Mouse (Mus musculus): ENCODE measurements around the gene E130308A19Rik. TPM values are rescaled to one million over a fixed set of nuclear protein-coding genes. Genes with fewer than 3 reads are reported as not detected.
A peak's percentile ranks its signal among the peaks of the same experiment; 100 is the strongest.
"Not testable (repeated sequence)": the region's sequence is repeated elsewhere in the genome, so short reads cannot be mapped to it uniquely, and the experiment has no call there.

Gene E130308A19Rik
- polyA plus RNA-seq, 1 experiment from 2014 or later, result 35.2 TPM

DNA sequence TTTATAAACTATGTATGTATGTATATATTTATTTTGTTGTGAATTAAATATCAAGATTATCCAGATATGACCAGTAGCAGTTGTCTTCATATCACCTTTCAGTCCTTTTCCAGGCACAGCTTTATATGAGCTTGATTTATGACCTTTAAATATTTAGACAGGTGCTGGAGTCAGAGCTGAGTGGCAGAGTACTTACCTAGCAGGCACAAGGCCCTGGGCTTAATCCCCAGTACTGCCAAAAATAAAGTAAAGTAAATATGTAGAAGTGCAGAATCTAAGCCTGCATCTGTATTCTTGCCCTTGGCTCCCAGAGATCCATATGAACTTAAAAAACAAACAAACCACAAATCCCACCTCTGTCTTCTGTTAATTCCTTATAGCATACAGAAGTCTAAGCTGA lies 163.0 kb downstream of the E130308A19Rik start:
- Histone ChIP-seq H3K27me3 (no peaks in the 10 kb centered on the region), H3K9me3 (no peaks in the 10 kb centered on the region), H3K4me3 (replicated peaks) (no peak overlapping the region), H3K9ac (replicated peaks) (no peak overlapping the region), H3K27ac (no peak overlapping the region), H3K4me1 (replicated peaks) (no peaks in the 10 kb centered on the region), H3K36me3 (no peaks in the 10 kb centered on the region), H3K4me2 (no peak overlapping the region)
- no peak for ATAC-seq (ENCODE audit: insufficient number of reproducible peaks, insufficient read depth, low FRiP score, low TSS enrichment, low read depth)

DNA sequence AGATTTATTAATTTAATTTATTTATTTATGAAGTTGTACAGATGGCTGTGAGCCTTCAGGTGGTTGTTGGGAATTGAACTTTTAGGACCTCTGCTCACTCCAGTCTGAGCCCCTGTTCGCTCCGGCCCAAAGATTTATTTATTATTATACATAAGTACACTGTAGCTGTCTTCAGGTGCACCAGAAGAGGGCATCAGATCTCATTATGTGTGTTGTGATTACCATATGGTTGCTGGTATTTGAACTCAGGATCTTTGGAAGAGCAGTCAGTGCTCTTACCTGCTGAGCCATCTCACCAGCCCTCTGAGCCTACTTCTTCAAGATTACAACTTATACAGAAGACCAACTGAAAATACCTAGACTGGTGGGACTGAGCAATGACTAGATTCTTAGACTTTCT lies 167.6 kb downstream of the E130308A19Rik start:
- H3K4me3 ChIP-seq (replicated peaks); H3K9me3 ChIP-seq; H3K4me2 ChIP-seq; H3K4me1 ChIP-seq (replicated peaks); ATAC-seq (ENCODE audit: insufficient number of reproducible peaks, insufficient read depth, low FRiP score, low TSS enrichment, low read depth); H3K27me3 ChIP-seq; H3K36me3 ChIP-seq; H3K9ac ChIP-seq (replicated peaks); H3K27ac ChIP-seq: not testable (repeated sequence)
- 90% methylated on average over 2 of the region's 2 CpGs for WGBS

DNA sequence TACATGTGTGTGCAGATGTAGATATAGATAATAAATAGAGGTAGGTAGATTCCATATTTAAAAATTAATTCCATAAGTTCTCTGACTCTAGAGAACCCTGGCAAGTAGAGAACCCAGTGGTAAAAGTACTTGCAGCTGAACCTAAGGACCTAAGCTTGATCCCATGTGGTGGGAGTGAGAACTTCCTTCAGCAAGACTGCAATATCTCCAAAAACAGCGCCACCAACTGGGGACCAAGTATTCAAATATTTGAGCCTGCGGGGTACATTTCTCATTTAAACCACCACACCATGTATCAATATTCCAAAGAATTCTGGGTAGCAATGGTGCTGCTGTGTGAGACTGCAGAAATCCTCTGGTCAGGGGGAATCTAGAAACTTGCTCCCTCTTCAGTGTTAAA lies 168.1 kb downstream of the E130308A19Rik start:
- H3K27ac ChIP-seq, result no peak overlapping the region
- no peak overlapping the region for H3K4me2 ChIP-seq
- H3K36me3 ChIP-seq, result no peaks in the 10 kb centered on the region
- WGBS, result 71% methylated on average over 2 of the region's 2 CpGs
- no peak overlapping the region for H3K4me3 ChIP-seq (replicated peaks)
- no peaks in the 10 kb centered on the region for H3K27me3 ChIP-seq
- H3K4me1 ChIP-seq (replicated peaks), result no peaks in the 10 kb centered on the region
- H3K9ac ChIP-seq (replicated peaks), result no peak overlapping the region
- no peak for ATAC-seq (ENCODE audit: insufficient number of reproducible peaks, insufficient read depth, low FRiP score, low TSS enrichment, low read depth)
- H3K9me3 ChIP-seq, result no peaks in the 10 kb centered on the region

DNA sequence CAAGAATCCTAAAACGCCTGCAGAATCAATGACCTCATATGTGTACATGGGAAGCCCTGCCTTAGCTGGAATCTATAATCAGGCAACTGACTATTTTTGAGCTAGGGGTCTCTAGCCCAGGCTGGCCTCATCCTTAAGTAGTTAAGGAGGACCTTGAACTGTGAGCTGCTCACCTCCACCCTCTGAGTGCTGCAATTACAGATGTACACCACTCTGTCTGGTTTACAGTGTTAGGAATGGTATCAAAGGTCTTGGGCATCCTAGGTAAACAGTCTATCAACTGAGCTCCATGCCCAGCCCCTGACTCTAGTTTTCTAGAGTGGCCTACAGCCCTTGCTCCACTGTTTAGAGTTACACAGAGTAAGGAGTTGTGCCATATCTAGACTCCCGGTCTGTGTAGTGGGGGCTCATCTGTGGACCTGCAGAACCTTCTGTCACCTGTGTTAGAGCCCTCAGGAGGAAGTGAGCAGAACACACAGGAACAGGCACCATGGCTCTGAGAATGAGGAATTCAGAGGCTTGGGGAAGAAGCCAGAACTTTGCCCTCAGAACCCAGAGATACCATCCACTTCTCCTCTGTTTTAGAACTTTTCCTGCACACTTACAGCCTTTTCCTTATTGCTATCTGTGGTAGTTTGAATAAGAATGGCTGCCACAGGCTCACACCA lies 169.9 kb downstream of the E130308A19Rik start:
- Histone ChIP-seq H3K4me3 (replicated peaks) (no peak overlapping the region), H3K4me2 (no peak overlapping the region), H3K27me3 (no peaks in the 10 kb centered on the region), H3K4me1 (replicated peaks) (no peaks in the 10 kb centered on the region), H3K27ac (no peak overlapping the region), H3K9me3 (no peaks in the 10 kb centered on the region), H3K36me3 (no peaks in the 10 kb centered on the region), H3K9ac (replicated peaks) (no peak overlapping the region)
- 88% methylated on average over 2 of the region's 2 CpGs for WGBS
- no peak for ATAC-seq (ENCODE audit: insufficient number of reproducible peaks, insufficient read depth, low FRiP score, low TSS enrichment, low read depth)

DNA sequence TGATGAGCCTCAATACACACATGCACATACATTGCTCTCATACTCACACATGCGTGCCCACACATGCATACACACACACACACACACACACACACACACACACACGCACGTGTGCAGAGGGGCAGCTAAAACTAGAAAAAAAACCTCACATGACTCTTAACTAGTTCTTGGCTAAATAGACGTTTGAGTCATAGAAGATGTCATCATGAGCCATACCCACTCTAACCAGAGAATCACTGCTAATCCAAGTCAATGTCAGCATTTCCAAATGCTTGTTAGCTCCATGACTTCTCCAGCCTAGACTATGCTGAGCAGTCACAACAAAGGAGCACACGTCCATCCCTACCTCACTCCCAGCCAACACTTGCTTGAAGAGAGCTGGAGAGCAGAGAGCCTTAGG lies 174.2 kb downstream of the E130308A19Rik start:
- Histone ChIP-seq H3K4me2 (no peak overlapping the region), H3K9ac (replicated peaks) (no peak overlapping the region), H3K27me3 (no peaks in the 10 kb centered on the region), H3K4me3 (replicated peaks) (no peak overlapping the region), H3K4me1 (replicated peaks) (no peaks in the 10 kb centered on the region), H3K9me3 (no peaks in the 10 kb centered on the region), H3K36me3 (no peaks in the 10 kb centered on the region), H3K27ac (no peak overlapping the region)
- ATAC-seq (ENCODE audit: insufficient number of reproducible peaks, insufficient read depth, low FRiP score, low TSS enrichment, low read depth), result no peak
- WGBS, result 82% methylated on average over 5 of the region's 5 CpGs

DNA sequence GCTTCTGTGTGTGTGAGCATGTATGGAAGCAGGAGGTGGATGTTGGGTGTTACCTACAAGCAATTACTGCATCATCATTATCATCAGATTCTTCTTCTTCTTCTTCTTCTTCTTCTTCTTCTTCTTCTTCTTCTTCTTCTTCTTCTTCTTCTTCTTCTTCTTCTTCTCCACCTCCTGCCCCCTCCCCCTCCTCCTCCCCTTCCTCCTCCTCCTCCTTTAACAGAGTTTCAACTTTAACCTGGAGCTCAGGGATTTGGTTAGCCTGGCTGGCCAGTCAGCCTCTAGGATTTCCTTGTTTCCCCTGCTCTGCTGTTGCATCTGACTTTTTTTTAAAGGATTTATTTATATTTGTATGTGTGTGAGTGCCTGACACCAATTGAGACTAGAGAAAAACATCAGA lies 175.5 kb downstream of the E130308A19Rik start, which contains the start of gene Inip:
Gene Inip (minus strand): TSS at position 101 of the 400 bp plus-strand sequence.
- ATAC-seq (ENCODE audit: insufficient number of reproducible peaks, insufficient read depth, low FRiP score, low TSS enrichment, low read depth), result no peak
- Histone ChIP-seq H3K4me3 (replicated peaks) (no peak within 1 kb of the TSS), H3K9ac (replicated peaks) (no peak within 1 kb of the TSS), H3K4me1 (replicated peaks) (peaks cover under 1% of the 10 kb centered on the region; the same call in 1 of the 2 replicates), H3K36me3 (no peaks in the 10 kb centered on the region), H3K4me2 (no peak within 1 kb of the TSS), H3K9me3 (no peaks in the 10 kb centered on the region), H3K27ac (no peak within 1 kb of the TSS), H3K27me3 (no peaks in the 10 kb centered on the region)

DNA sequence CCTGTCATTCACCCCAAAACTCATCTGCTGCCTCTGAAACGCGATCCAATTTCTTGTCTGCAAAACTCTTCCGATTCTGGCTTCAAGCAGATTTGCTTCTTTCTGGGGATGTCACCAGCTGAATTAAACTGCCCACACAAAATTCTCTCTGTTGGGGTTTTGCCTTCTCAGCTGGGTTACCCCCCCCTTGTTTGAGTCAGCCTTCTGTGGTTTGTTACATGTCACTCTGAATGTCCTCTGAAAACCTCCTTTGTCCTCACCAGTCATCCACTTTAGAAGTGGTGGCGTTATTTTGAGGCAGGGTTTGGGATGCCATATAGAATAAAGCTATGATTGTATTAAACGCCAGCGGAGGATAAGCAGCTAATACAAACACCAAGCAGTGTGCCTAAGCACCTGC lies 176.1 kb downstream of the E130308A19Rik start:
- Histone ChIP-seq H3K36me3 (no peaks in the 10 kb centered on the region), H3K4me3 (replicated peaks) (no peak overlapping the region), H3K9me3 (no peaks in the 10 kb centered on the region), H3K27me3 (no peaks in the 10 kb centered on the region), H3K4me2 (no peak overlapping the region), H3K27ac (no peak overlapping the region), H3K4me1 (replicated peaks) (peaks cover 7% of the 10 kb centered on the region), H3K9ac (replicated peaks) (no peak overlapping the region)
- WGBS, result 86% methylated on average over 6 of the region's 6 CpGs
- ATAC-seq (ENCODE audit: insufficient number of reproducible peaks, insufficient read depth, low FRiP score, low TSS enrichment, low read depth), result no peak

DNA sequence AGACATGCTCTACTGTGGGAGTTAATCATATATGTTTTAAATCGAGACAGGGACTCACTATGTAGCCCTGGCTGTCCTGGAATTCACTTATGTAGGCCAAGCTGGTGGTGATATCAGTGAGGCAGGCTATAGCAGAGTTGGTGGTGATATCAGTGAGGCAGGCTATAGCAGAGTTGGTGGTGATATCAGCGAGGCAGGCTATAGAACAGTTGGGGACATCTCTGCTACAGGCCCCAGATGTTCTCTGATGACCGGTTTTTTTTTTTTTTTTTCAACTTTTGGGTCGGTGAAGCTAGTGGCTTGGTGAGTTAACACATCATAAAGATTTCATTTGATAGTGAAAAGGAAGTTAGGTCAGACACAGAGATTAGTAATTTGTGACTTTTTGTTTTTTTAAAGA lies 176.8 kb downstream of the E130308A19Rik start:
- no peak for ATAC-seq (ENCODE audit: insufficient number of reproducible peaks, insufficient read depth, low FRiP score, low TSS enrichment, low read depth)
- H3K36me3 ChIP-seq, result no peaks in the 10 kb centered on the region

DNA sequence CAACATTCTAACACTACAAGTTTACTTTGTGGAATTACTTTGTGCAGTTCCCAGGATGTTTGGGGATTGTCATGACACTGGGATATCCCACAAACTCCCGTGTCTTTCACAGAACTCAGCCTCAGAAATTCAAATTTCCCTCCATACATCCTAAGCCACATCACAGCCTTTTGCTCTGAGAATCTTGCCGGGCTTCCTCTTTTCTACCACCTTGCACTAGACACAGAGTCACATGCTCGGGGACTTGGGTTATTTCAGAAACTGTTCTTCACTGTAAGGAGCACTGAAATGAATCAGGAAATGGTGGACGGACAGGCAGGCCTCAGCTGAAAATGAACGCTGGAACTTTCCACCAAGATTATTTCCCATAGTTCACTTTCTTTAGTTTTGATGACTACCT lies 177.3 kb downstream of the E130308A19Rik start:
- Histone ChIP-seq H3K4me1 (replicated peaks) (peaks cover 8% of the 10 kb centered on the region), H3K4me3 (replicated peaks) (no peak overlapping the region), H3K36me3 (no peaks in the 10 kb centered on the region), H3K9ac (replicated peaks) (no peak overlapping the region), H3K4me2 (no peak overlapping the region), H3K27ac (no peak overlapping the region), H3K27me3 (no peaks in the 10 kb centered on the region), H3K9me3 (no peaks in the 10 kb centered on the region)
- WGBS, result 83% methylated on average over 5 of the region's 5 CpGs
- ATAC-seq (ENCODE audit: insufficient number of reproducible peaks, insufficient read depth, low FRiP score, low TSS enrichment, low read depth), result no peak

More for the DNA sequence above, 176.8 kb downstream of the E130308A19Rik start:
- Histone ChIP-seq H3K27me3 (no peaks in the 10 kb centered on the region), H3K4me2 (no peak overlapping the region), H3K4me1 (replicated peaks) (peaks cover 8% of the 10 kb centered on the region), H3K9me3 (no peaks in the 10 kb centered on the region), H3K4me3 (replicated peaks) (no peak overlapping the region), H3K9ac (replicated peaks) (no peak overlapping the region), H3K27ac (no peak overlapping the region)
- WGBS, result 53% methylated on average over 4 of the region's 4 CpGs

DNA sequence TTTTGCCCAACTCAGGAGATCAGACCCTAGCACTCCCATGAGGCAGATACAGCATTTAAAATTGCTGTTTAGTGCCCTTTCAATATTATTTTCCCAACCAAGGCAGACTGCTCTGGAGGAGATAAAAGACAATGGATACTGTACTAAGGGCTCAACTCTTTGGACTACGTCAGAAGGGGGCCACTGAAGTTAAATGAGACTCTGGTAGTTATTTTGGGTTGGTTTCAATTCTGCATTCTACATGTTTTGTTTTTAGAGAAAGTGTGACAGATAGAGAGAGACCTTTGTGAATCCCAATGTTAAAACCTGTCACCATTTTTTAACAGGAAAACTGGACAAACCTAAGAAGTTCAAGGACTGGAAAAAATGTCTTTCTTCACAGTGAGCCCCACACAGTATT lies 178.7 kb downstream of the E130308A19Rik start:
- peak overlapping the region; percentile 98 for H3K4me2 ChIP-seq
- no peaks in the 10 kb centered on the region for H3K27me3 ChIP-seq
- H3K27ac ChIP-seq, result no peak overlapping the region
- no peaks in the 10 kb centered on the region for H3K9me3 ChIP-seq
- no peak for ATAC-seq (ENCODE audit: insufficient number of reproducible peaks, insufficient read depth, low FRiP score, low TSS enrichment, low read depth)
- H3K9ac ChIP-seq (replicated peaks), result 0 out of 2 replicates have a peak overlapping the region, but pooled peaks have one; percentile 38
- H3K36me3 ChIP-seq, result no peaks in the 10 kb centered on the region
- H3K4me1 ChIP-seq (replicated peaks), result peaks cover 8% of the 10 kb centered on the region
- WGBS, result 80% methylated on average over 1 of the region's 1 CpGs
- H3K4me3 ChIP-seq (replicated peaks), result peak overlapping the region; percentile 94; the same call in 1 of the 2 replicates

DNA sequence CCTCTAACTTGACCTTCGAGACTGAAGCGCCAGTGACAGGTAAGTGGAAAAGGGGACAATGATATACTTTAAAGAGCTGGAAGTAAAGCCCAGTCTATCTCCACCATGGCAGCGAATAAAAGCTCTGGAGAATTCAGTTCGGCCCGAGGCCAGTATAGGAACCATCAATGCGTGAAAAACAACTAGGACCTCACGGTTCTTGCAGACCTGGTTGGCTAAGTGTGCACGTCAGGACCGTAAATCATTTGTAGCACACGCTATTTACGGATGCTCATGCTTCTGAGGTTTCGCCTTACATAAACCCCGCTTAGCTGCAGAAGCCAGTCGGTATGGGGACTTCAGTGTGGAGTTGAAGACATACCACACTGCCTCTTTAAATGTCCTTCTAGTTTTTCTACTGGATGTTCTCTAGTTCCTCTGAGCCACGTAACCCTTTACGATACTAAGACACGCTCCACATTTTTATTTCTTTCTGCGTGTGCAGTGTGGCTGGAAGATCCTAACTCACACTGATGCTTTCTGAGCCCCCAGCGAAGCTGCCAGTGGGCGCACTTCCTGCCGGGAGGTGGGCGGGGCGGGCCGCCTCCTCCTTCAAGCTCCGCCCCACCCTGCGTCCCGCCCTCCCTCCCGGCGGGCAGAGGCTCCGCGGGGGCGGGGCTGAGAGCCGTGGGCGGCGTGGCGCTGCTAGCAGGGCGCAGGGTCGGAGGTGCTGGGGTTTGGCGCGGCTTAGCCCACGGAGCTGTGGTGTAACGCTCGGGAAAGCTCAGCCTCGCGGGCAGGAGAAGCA lies 179.4 kb downstream of the E130308A19Rik start, which contains the start of gene Snx30:
Gene Snx30 (plus strand): TSS at position 660 of the 787 bp plus-strand sequence.
- Histone ChIP-seq H3K27ac (peak within 1 kb of the TSS; percentile 41; the same call in 1 of the 2 replicates), H3K27me3 (no peaks in the 10 kb centered on the region), H3K4me3 (replicated peaks) (peak within 1 kb of the TSS; percentile 94), H3K9me3 (no peaks in the 10 kb centered on the region), H3K4me1 (replicated peaks) (peaks cover 8% of the 10 kb centered on the region), H3K9ac (replicated peaks) (peak within 1 kb of the TSS; percentile 80), H3K4me2 (peak within 1 kb of the TSS; percentile 98), H3K36me3 (no peaks in the 10 kb centered on the region)
- peak; percentile 93 for ATAC-seq (ENCODE audit: insufficient number of reproducible peaks, insufficient read depth, low FRiP score, low TSS enrichment, low read depth)
- 3% methylated on average over 45 of the region's 45 CpGs for WGBS

All from limb, embryonic 12.5 days (tissue).